Mouse (Mus musculus): ENCODE data around the gene Plekhg1. TPM values are rescaled to one million over a fixed set of nuclear protein-coding genes. Genes with fewer than 3 reads are reported as not detected.

The Plekhg1 gene
- polyA plus RNA-seq, 1 experiment from 2014 or later = 4.8 TPM

- H3K9me3 ChIP-seq (ENCODE audit: control insufficient read depth, low read length) = 0 out of 2 replicates have a peak, but pooled peaks cover 2% of the 10 kb centered on the region
- H3K27ac ChIP-seq (replicated peaks) = peak overlapping the region; percentile 49; the same call in 1 of the 2 replicates
- H3K9ac ChIP-seq (ENCODE audit: low read length) = no peak overlapping the region
- no peaks in the 10 kb centered on the region for H3K36me3 ChIP-seq (ENCODE audit: control insufficient read depth, insufficient read depth, low read length)
- ATAC-seq (ENCODE audit: low FRiP score, low TSS enrichment) (peak; percentile 47; the same call in 1 of the 2 replicates), DNase-seq (ENCODE audit: low spot score) (no peak)
- H3K4me1 ChIP-seq (replicated peaks; ENCODE audit: control insufficient read depth, insufficient read depth) = no peaks in the 10 kb centered on the region
- H3K4me3 ChIP-seq (ENCODE audit: low read depth, low read length) = no peak overlapping the region
- no peak overlapping the region for H3K4me2 ChIP-seq (replicated peaks; ENCODE audit: low read depth)
- TF ChIP-seq EP300 (optimal IDR thresholded peaks at IDR 0.05) (no peak), CTCF (IDR thresholded peaks at IDR 0.05; ENCODE audit: low read depth) (no peak)
- 67% methylated on average over 16 of the region's 16 CpGs for WGBS
- H3K27me3 ChIP-seq (ENCODE audit: control insufficient read depth, insufficient read depth, low read length) = no peaks in the 10 kb centered on the region
Measured at GRCm38 (mm10) chr10:3718021-3718865, 21.9 kb upstream of the Plekhg1 start.

GRCm38 (mm10) chr10:3720296-3720695 is 19.9 kb upstream of the Plekhg1 start:
- no peaks in the 10 kb centered on the region for H3K9me3 ChIP-seq (ENCODE audit: control insufficient read depth, low read length)
- no peaks in the 10 kb centered on the region for H3K4me1 ChIP-seq (replicated peaks; ENCODE audit: control insufficient read depth, insufficient read depth)
- no peak overlapping the region for H3K9ac ChIP-seq (ENCODE audit: low read length)
- ATAC-seq (ENCODE audit: low FRiP score, low TSS enrichment) (no peak), DNase-seq (ENCODE audit: low spot score) (no peak)
- 87% methylated on average over 2 of the region's 2 CpGs for WGBS
- H3K27me3 ChIP-seq (ENCODE audit: control insufficient read depth, insufficient read depth, low read length) = no peaks in the 10 kb centered on the region
- no peak overlapping the region for H3K4me3 ChIP-seq (ENCODE audit: low read depth, low read length)
- no peaks in the 10 kb centered on the region for H3K36me3 ChIP-seq (ENCODE audit: control insufficient read depth, insufficient read depth, low read length)
- TF ChIP-seq CTCF (IDR thresholded peaks at IDR 0.05; ENCODE audit: low read depth) (no peak), EP300 (optimal IDR thresholded peaks at IDR 0.05) (no peak)
- H3K4me2 ChIP-seq (replicated peaks; ENCODE audit: low read depth) = no peak overlapping the region
- no peak overlapping the region for H3K27ac ChIP-seq (replicated peaks)

GRCm38 (mm10) chr10:3722339-3722738 is 17.8 kb upstream of the Plekhg1 start:
- H3K4me2 ChIP-seq (replicated peaks; ENCODE audit: low read depth) = no peak overlapping the region
- no peaks in the 10 kb centered on the region for H3K27me3 ChIP-seq (ENCODE audit: control insufficient read depth, insufficient read depth, low read length)
- H3K36me3 ChIP-seq (ENCODE audit: control insufficient read depth, insufficient read depth, low read length) = no peaks in the 10 kb centered on the region
- no peak overlapping the region for H3K9ac ChIP-seq (ENCODE audit: low read length)
- H3K4me3 ChIP-seq (ENCODE audit: low read depth, low read length) = no peak overlapping the region
- TF ChIP-seq CTCF (IDR thresholded peaks at IDR 0.05; ENCODE audit: low read depth) (no peak), EP300 (optimal IDR thresholded peaks at IDR 0.05) (no peak)
- H3K27ac ChIP-seq (replicated peaks) = no peak overlapping the region
- ATAC-seq (ENCODE audit: low FRiP score, low TSS enrichment) = no peak
- no peaks in the 10 kb centered on the region for H3K4me1 ChIP-seq (replicated peaks; ENCODE audit: control insufficient read depth, insufficient read depth)
- 72% methylated on average over 2 of the region's 2 CpGs for WGBS
- no peaks in the 10 kb centered on the region for H3K9me3 ChIP-seq (ENCODE audit: control insufficient read depth, low read length)
- DNase-seq (ENCODE audit: low spot score) = no peak

DNA sequence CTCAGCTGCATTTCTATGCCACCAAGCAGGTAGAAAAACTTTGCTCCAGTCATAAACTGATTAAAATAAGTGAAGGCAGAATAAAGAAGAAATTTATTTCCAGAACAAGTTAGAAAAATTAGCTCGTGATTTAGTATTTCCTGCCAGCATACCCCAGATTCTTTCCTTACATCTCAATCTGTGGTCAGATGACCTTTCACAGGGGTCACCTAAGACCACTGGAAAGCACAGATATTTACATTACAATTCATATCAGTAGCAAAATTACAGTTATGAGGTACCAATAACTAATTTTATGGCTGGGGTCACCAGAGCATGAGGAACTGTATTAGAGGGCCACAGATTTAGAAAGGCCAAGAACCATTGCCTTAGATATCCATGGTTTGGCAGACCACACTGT is 15.5 kb upstream of the Plekhg1 start:
- Histone ChIP-seq H3K4me3 (ENCODE audit: low read depth, low read length) (no peak overlapping the region), H3K27me3 (ENCODE audit: control insufficient read depth, insufficient read depth, low read length) (no peaks in the 10 kb centered on the region), H3K4me2 (replicated peaks; ENCODE audit: low read depth) (no peak overlapping the region), H3K4me1 (replicated peaks; ENCODE audit: control insufficient read depth, insufficient read depth) (no peaks in the 10 kb centered on the region), H3K27ac (replicated peaks) (no peak overlapping the region), H3K9me3 (ENCODE audit: control insufficient read depth, low read length) (no peaks in the 10 kb centered on the region), H3K9ac (ENCODE audit: low read length) (no peak overlapping the region), H3K36me3 (ENCODE audit: control insufficient read depth, insufficient read depth, low read length) (no peaks in the 10 kb centered on the region)
- TF ChIP-seq EP300 (optimal IDR thresholded peaks at IDR 0.05) (no peak), CTCF (IDR thresholded peaks at IDR 0.05; ENCODE audit: low read depth) (no peak)
- WGBS = 62% methylated on average over 1 of the region's 1 CpGs
- no peak for DNase-seq (ENCODE audit: low spot score)
- ATAC-seq (ENCODE audit: low FRiP score, low TSS enrichment) = no peak

DNA sequence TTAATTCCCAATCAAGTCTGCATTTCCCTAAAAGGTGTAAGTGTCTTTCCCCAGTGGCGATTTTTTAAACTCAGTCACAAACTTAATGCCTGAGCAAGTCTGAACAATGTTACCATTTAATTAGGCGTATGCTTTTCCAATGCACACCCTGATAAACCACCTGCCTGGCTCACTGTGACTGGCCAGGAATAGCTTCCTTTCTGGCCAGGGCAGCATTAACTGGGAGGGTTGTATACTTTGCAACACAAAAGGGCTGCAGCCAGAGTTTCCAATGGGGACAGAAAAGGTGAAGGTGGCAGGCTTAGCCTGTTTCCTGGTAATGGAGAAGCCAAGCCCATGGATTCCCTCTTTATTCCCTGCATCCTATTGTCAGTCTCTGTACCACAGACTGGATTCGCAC is 10.5 kb upstream of the Plekhg1 start:
- no peak for ATAC-seq (ENCODE audit: low FRiP score, low TSS enrichment)
- no peak overlapping the region for H3K9ac ChIP-seq (ENCODE audit: low read length)
- H3K9me3 ChIP-seq (ENCODE audit: control insufficient read depth, low read length) = no peaks in the 10 kb centered on the region
- no peak overlapping the region for H3K4me2 ChIP-seq (replicated peaks; ENCODE audit: low read depth)
- WGBS = 65% methylated on average over 3 of the region's 3 CpGs
- DNase-seq (ENCODE audit: low spot score) = no peak
- TF ChIP-seq CTCF (IDR thresholded peaks at IDR 0.05; ENCODE audit: low read depth) (no peak), EP300 (optimal IDR thresholded peaks at IDR 0.05) (no peak)
- no peaks in the 10 kb centered on the region for H3K27me3 ChIP-seq (ENCODE audit: control insufficient read depth, insufficient read depth, low read length)
- H3K36me3 ChIP-seq (ENCODE audit: control insufficient read depth, insufficient read depth, low read length) = no peaks in the 10 kb centered on the region
- H3K4me3 ChIP-seq (ENCODE audit: low read depth, low read length) = no peak overlapping the region
- H3K4me1 ChIP-seq (replicated peaks; ENCODE audit: control insufficient read depth, insufficient read depth) = no peaks in the 10 kb centered on the region
- H3K27ac ChIP-seq (replicated peaks) = no peak overlapping the region

DNA sequence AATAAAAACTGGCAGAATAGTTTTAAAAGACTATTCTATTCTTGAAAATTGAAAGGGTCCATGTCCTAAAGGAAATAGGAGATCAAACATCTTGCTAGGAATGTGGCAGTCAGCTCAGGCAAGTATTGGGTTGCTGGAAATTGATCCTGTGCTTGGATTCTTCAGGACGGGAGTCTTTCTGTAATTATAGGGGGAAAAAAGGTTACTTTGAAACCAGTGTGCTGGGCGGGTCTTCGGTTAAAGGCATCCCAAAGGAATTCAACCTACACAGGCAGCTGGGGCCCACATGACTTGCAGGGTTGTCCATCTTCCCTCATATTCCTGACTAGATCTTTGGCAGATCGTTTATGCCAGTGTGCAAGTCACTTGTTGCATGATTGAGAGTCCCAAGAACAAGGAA is 9.8 kb upstream of the Plekhg1 start:
- no peak for DNase-seq (ENCODE audit: low spot score)
- no peak overlapping the region for H3K4me3 ChIP-seq (ENCODE audit: low read depth, low read length)
- H3K36me3 ChIP-seq (ENCODE audit: control insufficient read depth, insufficient read depth, low read length) = no peaks in the 10 kb centered on the region
- no peak overlapping the region for H3K4me2 ChIP-seq (replicated peaks; ENCODE audit: low read depth)
- H3K4me1 ChIP-seq (replicated peaks; ENCODE audit: control insufficient read depth, insufficient read depth) = no peaks in the 10 kb centered on the region
- no peaks in the 10 kb centered on the region for H3K9me3 ChIP-seq (ENCODE audit: control insufficient read depth, low read length)
- TF ChIP-seq CTCF (IDR thresholded peaks at IDR 0.05; ENCODE audit: low read depth) = no peak
- TF ChIP-seq EP300 (optimal IDR thresholded peaks at IDR 0.05) = no peak
- no peaks in the 10 kb centered on the region for H3K27me3 ChIP-seq (ENCODE audit: control insufficient read depth, insufficient read depth, low read length)
- no peak overlapping the region for H3K27ac ChIP-seq (replicated peaks)
- WGBS = 22% methylated on average over 4 of the region's 4 CpGs
- H3K9ac ChIP-seq (ENCODE audit: low read length) = no peak overlapping the region
- ATAC-seq (ENCODE audit: low FRiP score, low TSS enrichment) = no peak
